Mouse (Mus musculus) lung, adult 2 months (tissue): Measurements from ENCODE around the gene Itpa.

Experiments
- CTCF ChIP-seq: fragments of 200-500 bp; IDR thresholded peaks from 2 replicates; pipeline ENCODE4 v1.5.1; 2011; ENCODE audit warnings: mild to moderate bottlenecking, low read length, control low read depth; ENCODE audit not compliant: insufficient read depth
- POLR2A ChIP-seq: fragments of 200-500 bp; IDR thresholded peaks from 2 replicates; pipeline ENCODE4 v1.6.1; 2011; ENCODE audit warnings: low read depth, mild to moderate bottlenecking, control low read depth, low read length, borderline replicate concordance; ENCODE audit errors: extremely low read depth

DNA sequence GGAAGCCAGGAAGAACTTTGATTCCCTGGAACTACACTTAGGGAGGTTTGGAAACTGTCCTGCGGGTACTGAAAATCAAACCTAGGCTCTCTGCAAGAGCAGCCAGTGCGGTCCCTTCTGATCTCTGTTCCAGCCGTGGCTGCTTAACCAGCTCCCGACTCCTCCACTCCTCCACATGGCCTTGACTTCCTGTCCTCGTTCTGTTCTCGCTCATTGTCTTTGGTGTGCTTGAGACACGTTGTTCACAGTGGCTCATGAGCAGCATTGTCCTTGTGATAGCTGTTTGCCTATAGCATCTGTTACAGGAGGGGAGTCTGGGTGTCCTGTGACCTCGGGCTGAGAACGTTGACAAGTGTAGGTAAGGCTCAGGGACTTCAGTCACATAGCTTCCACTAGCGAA is 9.8 kb downstream of the Itpa start:
- no peak for TF ChIP-seq CTCF
- no peak for TF ChIP-seq POLR2A
